Mouse (Mus musculus) cerebellum, postnatal 14 days (tissue): ENCODE data around the gene Iqcc.

Experiments used
- DNase-seq, 2 experiments: peaks; one replicate each; pipeline ENCODE4 v3.0.0; 2021; ENCODE audit warnings: mixed read lengths in 2 of 2

The Iqcc gene

DNA sequence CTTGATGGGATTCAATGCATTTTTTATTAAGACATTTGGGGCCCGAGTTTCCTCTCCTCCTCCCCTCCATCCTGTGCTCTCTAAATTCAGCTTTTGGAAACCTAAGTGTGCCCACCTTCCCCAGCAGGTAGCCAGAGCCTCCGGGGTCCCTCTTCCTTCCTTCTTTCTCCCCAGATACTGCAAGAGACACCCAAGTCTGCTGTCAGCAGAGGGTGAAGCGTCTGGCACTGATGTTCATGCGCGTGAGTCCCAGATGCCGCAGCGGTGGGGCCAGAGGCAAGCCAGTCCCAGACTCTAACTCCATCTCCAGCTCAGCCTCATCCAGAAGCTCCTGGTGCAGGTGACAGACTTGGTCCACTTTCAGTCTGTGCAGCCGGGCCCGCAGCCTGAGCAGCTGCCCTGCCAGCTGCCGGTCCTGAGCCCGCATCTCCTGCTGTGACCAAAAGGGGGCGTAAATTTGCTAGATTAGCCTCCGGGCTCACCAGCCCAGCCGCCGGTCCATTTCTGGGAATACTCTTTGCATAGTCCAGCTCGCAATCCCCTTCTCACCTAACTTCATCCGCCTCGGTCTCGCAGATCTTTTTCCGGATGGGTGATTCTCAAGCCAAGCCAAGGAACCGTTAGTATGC is 41.9 kb downstream of the Iqcc start:
- peak; percentile 57 to 78 for DNase-seq

DNA sequence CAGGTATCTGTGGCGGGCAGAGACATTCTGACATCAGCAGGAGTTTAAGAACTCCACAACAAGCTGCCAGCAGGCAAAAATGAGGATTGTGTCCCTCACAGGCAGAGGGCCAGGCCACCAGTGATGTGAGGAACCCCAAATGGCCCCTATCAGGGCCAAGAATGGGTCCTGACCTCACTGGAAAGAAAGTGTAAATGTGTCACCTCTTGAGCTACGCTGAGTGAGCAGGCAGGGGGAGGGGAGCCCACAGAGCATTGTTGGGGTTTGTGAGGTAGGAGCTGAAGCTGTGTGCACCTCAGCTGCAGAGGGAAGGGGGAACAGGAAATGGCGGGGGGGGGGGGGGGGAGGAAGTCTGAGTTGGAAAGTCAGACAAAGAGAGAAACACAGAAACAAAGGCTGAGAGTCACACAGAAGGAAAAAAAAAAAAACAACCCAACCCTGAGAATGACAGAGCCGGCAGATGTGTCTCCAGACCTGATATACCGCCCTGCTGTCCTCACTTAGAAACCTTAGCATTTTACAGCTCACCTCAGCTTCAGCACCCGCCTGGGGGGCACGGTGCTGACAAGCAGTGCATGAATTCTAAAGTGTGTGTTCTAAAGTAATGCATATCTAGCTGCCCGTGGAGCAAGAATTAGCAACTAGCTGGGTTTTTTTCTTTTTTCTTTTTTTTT is 43.6 kb downstream of the Iqcc start:
- no peak for DNase-seq

DNA sequence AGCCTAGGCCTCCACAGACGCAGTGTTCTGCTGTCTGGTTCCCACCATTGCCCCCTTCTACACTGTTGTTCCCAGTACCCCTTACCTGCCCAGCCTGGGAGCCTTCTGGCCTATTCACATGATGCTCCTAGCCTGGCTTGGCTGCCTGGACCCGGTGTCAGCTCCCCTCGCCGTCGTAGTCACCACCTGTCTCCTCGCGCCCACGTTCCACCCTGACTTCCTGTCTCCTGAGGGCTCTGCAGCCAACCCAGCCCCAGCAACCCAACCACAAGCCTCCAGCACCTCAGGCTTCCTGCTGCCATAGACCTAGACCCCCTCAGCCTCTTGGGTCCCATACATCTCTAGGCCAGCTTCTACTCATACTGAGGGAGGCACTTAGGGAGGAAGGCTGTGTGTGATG is 45.5 kb downstream of the Iqcc start, which contains the start of gene Lck:
Gene Lck (minus strand): TSS at position 212 of the 400 bp plus-strand sequence.
- no peak for DNase-seq

DNA sequence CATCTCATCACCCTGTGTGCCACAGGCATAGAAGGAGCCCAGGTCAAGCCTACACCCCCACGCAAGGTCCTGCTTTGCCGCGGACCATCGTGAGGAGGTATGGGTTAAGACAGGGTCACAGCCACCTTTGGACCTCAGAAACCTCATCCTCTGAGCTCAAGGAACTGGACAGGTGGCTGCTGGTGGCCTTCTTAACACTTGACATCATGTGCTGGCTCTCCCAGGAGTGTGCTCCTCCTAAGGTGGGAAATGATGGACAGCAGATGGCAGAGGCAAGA is 45.9 kb downstream of the Iqcc start:
- DNase-seq, result no peak

DNA sequence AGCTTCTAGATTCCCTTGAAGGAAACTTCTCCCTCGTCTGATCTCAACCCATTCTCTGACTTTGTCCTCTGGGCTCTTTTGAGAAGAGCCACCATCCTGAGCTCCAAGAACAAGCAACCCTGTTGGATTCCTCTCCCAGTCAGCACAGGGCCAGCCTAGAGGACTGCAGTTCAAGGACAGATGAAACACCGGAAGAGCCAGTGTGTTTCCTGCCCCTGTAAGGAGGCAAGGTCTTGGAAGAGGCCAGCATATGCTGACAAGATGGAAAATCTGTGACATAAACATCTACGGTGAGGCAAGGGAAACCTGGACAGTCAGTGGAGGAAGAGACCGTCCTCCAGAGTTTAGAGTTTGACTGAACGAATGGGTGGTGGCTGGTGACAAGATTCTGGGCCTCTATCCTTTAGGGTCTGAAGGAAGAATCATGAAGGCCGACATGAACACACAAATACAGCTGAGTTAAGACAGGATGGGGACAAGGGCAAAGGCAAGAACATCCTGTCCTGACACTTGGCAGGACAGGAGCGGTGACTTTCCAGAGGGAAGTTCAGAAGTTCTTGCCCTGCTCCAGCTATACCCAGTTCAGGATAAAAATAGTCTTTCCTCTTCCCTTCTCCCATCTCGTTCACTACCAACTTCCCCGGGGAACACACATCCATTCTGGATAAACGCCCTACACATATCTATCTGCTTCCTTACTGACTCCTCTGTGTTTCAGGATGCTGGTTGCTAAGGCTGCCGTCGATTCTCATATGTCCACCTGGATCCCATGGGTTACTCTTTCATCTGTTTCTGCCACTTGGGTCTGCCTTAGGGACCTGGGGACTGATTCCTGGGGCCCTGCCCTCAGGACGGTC is 46.4 kb downstream of the Iqcc start:
- DNase-seq, result no peak

DNA sequence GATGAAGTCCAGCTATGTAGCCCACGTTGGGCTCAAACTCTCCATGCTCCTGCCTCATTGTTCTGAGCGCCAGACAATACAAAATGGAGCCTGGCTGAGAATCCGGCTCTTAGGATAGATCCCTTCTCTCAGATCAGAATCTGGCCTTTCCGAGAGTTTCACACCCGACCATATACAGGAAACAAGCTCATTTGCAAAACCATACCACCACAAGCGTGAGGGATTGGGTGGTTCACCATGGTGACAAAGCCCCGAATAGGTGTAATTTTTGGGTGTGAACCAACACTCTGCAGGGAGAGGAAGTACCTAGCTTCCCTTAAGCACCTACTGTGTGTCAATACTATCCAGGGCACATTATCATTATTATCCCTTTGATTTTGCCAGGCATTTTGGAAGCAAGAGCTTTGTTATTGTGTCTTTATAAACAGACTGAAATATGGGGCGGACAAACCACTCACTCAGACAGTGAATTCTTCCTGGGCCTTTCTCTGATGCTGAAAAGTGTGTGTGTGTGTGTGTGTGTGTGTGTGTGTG is 47.3 kb downstream of the Iqcc start:
- DNase-seq, result no peak

DNA sequence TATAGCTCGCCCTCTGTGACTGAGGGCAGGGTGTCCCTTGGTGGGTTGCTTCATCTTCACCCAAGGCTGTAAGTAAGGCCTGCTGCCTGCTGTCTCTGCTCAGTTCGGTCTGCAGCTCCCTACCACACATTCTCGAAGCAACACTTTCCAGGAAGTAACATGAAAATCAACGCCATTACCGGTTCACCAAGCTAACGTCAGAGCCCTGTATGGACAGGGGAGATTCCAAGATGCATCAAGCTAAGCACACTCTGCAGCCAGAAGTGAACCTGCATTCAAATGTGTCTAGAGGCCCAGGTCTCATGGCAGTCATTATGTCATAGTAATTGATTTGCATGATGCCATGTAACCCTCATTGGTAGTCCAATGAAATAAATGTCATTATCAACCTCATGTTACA is 48.9 kb downstream of the Iqcc start:
- no peak for DNase-seq

DNA sequence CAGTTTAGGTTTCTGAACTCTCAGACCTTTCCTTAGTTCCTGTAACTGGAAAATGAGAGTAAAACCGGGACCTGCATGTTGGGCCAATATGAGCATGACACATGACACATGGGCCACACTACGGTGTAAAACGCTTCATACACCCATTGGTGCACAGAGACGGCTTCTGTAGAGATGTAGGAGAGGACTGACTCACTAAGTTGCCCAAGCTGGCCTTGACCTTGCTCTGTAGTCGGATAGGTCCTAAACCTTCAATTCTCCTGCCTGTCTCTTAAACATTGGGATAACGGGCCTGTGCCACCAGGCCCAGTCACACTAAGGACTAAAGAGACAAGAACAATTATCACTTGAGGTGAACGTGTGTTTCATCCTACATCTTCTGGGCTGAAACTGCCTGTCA is 50.5 kb downstream of the Iqcc start:
- no peak for DNase-seq

DNA sequence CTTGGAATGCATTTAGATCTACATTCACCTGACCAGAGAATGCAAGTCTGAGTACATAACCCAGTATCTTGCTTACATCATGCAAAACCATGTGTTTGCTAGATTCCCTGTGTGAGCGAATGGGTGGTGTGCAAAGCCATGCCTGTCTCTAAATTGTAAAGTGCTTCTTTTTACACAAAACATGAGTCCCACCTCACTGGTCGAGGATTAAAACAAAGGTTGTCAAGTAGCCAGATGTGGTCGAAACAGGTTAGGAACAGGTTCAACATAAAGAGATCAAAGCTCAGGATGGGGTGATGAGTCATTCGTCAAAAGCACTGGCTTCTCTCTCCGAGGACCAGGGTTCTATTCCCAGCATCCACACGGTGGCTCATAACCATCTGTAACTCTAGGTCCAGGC is 53.8 kb downstream of the Iqcc start:
- DNase-seq, result no peak
